Mouse (Mus musculus) spleen, adult 12 weeks (tissue): ENCODE measurements around the gene Snap47.

ENCODE experiments used
- DNase-seq: peaks from one replicate; pipeline ENCODE4 v3.0.0; 2022; ENCODE audit warnings: low spot score

Snap47 gene

DNA sequence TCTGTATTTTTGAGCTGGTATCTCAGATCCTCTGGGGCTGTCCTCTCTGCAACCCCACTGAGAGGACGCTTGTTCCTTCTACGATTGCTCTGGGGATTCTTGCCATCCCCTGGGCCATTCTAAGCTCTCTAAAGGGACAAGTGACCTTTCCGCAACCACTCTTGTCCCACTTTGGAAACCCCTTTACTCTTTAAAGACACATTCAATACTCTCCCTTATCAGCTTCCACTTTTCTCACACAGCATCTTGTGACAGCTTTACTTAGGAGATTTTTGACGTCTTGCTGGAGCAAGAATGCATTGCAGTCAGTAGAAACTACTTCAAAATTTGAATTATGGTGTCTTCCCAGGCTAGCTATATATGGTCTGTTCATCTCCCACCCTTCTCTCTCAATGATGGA lies at the start of gene Snap47:
Gene Snap47, minus strand, starts transcription at position 101 of the 400 bp plus-strand sequence.
- DNase-seq, result no peak

DNA sequence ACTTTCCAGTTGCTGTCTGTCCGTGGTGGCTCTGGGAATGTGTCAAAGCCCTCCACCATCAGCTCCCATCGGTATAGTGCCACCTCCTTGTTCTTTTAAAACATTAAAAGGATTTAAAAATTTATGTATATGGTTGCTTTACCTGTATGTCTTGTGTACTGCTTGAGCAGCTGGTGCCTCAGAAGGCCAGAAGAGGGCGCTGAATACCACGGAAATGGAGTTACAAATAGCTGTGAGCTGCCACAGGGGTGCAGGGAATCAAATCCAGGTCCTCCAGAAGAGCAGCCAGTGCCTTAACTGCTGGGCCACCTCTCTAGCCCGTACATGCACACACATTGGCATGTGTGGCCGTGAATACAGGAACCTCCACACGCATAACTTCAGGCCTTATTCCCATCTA lies 46.8 kb upstream of the Snap47 start:
- no peak for DNase-seq

DNA sequence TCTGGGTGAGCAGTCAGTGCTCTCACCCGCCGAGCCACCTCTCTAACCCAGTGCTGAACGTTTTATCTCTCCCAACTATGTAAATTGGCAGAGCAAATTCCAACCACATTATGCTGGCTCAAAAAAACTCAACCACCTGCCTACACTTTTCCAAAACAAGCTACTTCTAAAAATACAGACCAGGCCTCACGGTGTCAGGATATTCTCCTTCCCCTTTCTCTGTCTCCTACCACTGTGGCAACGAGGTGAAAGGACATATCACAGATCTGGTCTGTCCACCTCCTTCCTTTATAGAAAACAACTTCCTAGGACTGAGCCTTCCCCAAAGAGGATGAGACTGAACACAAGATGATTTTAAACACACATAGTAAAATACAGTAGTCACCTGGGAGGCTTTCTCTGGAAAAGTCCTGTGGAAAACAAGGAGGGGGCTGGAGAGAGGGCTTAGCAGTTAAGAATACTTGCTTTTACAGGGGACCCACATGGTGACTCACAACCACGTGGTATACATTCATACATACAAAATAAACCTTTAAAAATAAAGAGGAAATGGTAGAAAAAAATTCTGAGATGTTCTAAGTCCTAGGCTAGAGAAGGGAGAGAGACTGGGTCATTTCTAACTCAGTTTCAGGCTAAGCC lies 45.8 kb upstream of the Snap47 start:
- DNase-seq, result no peak

DNA sequence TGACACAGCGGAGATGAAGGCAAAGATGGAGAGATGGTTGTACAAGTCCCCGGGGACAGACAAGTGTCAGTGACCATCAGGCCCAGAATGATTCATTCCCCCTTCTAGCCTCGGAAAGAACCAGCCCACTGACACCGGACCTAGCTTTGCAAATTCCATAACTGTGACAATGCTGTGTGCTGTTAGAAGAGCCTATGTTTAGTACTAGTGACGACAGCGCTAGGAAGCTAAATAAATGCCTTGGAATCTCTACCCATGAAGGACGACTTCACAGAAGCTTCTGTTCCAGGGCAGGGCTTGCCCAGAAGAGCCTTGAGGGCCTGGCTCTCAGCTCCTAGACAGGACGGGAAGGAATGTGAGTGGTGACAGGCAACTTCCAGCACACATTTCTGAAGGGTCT lies 35.2 kb upstream of the Snap47 start:
- DNase-seq, result no peak

DNA sequence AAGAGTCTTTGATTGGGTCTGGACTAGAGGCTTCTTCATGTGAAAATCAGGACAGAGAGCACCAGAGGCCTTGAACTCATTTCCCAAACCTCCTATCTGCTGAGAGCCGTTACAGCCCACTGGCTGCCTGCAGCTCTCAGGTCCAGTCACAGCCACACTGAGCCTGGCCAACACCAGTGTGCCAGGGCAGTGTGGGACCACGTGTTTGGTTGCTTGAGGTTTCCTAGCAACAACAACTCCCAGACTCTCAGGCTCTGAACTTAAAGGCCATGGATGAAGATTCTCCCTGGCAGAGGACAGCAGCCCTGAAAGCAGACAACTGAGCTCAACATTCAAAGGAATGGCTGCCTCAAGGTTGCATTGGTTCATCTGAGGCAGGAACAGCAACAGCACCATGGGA lies 34.7 kb upstream of the Snap47 start:
- DNase-seq, result no peak

DNA sequence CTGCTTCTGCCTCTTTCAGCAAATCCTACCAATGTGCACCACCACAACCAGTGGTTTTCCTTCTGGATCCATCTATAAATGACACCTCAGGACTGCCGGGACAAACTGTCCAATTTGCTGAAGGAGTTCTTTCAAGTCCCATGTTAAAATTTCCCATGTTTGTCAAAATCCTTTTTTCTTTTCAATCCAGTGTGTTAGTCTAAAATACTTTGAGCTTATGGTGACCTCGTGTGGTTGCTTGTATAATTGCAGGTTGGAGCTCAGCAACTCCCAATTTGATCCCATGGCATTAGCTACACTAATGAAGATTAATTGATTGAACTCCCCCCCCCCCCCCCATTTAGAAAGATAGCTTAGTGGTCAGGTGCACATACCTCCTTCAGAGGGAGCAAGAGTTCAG lies 32.2 kb upstream of the Snap47 start:
- DNase-seq, result no peak

DNA sequence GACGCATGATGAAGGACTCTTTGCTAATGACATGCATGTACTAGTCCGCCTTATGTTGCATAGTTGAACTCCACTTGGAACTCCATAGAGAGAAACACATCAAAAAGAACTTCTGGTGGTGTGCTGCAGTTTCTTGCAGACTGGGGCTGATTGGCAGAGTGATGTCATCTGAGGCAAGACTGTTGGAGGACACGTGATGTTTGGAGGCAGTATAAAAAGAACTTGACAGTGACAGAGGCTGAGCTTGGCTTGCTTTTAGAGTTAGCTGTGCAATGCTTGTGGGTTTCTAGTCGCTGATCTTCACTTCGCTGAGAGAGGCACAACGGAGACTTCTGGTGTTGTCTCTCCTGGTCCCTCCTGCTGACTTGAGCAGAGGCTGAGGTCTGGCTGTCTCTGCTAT lies 26.3 kb upstream of the Snap47 start:
- no peak for DNase-seq

DNA sequence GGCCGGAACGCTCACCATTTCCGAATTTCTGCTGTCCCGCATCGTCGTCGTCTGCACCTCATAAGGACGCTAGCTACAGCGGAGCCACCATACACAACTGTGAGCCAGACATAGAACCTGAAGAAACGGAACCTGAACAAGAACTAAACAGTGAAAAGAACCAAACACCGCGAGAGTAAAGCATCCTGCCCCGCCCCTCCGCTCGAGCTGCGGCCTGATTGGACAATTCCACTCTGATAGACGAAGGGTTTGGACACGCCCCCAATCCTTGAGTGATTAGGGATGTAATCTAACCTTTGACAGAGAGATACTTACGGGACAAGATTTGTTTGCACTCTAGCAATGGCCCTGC lies 21.3 kb upstream of the Snap47 start, which contains the start of gene Zfp867:
Gene Zfp867, minus strand, starts transcription at position 149 of the 352 bp plus-strand sequence.
- peak; percentile 70 for DNase-seq

DNA sequence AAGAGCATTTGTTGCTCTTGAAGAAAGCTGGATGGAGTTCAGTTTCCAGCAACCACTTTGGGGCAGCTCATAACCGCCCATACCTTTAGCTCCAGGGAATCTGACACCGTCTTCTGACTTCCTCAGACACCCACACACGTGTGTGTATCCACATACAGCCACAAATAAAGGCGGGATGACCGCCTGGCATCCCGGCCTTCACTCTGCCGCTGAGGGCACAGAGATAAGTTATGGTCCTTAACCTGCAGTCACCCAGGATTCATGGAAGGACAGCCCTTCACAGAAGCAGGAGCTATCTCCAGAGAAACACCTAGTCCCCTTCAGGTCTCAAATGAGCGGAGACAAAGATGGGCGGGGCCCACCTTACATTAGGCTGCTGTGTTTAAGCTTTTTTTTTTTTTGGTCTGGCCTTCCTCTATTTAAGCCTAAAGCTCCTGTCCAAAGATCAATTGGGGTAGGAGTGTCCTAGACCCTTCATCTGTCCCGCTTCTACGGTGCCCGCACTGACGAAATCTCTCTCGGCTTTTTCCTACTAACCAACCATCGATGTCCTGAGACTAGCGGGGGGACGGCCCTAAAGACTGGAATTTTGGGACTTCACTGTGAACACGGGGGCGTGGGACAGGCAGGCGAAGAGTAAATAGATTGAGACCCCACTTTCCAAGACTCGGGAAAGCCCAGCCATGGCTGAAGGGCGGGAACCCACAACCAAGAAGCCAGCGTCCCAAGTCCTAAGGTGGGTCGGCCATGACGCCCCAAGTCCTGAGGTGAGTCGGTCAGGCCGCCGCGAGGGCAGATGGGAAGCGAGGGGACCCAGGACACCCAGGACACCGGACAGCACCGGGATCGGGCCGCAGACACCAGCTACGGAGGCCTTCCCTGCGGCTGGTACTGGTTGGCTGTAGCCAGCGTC lies 20.7 kb upstream of the Snap47 start:
- no peak for DNase-seq

DNA sequence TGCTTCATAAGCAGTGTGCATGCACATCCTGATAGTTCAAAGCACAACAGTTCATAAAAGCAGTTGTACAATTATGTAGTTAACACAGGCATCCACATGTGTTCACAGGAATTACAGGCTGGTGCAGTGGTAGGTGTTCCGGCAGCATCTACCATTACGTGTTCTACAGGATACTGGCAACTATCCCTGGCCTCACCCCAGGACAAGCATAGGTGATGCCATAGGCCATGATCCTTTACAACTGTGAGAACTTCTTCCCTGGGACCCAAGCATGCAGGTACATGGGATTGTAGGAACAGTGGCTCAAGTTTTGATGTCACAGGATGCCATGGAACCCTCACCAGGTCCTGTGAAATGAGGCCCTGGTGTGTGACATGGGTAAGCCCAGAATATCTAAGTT lies 9.5 kb upstream of the Snap47 start:
- no peak for DNase-seq

DNA sequence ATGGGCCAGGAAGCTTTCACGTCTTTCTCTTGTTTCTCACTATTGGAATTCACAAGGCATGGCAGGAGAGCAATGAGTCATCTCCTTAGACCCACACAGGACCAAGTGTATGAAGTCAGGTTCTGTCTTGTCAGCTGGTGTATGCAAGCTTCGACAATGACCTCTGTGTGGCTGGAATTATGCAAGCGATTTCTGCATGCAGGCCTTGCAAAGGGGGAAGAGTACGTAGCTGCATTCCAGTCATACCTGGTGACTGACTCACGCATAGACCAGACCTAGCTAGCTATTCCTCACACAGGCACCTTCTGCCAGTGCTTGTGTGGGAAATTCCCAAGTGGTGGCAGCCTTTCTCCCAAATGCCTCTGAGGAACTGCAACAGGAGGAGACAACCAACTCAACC lies 8.0 kb upstream of the Snap47 start:
- DNase-seq, result no peak

DNA sequence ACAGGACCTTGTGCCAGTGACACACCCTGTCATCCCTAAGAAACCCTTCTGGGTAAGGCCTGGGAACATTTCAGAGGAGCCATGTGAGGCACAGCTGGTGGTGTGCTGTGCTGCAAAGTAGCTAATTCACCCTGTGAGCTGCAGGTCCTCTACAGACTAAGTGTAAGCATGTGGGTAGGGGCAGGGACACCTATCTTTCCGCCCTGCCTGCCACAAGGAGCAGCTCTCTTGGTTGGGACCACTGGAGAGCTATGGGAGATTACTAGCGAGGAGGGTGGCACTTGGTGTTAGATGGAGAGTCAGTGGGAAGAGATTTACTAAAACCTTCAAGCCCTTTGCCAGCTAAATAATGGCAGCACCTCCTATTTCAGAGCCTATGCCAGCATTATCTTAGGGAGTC lies 5.9 kb upstream of the Snap47 start:
- DNase-seq, result no peak

DNA sequence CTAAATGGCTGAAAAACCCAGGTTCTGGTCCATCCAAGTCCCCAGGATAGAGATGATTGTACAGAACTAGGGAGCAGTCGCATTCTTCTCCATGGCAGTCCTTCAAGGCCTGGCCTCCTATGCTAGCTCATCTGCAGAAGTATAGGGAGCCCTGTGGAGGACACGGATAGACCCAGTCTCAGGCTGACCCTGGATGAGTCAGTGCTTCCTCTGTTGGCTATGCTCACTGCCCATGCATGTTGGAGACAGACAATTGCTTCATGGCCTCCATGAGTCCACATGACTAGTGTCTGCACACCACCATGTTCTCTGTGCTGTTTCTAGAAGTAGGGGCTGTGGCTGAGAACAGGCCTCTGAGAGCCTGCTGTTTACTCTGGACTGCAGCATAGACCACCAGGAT lies 5.4 kb upstream of the Snap47 start:
- DNase-seq, result no peak

DNA sequence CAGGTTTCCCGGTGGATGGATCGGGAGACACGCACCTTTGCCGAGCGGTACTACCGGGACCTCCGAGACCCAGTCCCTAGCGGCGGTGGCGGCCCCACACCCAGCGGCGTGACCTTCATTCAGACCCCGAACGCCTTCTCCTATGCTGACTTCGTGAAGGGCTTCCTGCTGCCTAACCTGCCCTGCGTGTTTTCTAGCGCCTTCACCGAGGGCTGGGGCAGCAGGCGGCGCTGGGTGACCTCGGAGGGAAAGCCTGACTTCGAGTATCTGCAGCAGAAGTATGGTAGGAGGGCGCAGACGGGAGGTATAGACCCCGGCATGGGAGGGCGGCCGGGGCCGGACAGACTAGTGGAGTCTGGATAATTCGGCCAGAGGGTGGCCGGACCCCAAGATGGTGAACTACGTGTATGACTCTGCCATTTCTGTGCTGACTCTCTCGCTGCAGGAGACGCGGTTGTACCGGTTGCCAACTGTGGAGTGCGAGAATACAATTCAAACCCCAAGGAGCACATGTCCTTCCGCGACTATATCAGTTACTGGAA lies 685 bp downstream of the Snap47 start:
- DNase-seq, result no peak

DNA sequence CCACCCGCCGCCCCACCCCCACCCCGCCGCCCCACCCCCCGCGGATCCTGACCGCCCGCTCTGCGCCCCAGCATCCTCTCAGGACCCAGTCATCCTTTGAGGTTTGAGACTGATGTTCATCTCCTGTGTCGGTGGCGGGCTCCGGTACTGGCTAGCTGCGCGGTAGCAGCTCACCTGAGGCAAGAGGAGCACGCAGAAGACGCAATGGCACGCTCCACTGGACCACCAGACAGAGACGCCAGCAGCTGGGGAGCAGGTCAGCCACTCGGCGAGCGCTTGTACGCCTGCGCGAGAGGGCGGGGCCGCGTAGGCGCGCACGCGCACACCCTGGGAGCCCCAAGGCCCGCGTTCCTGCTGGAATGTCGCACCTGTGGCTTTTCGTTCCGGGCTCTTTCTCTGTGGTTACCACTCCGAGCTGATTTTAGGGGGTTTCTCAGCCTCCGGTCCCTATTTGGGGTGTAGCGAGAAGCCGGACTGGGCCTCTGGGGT lies 1.2 kb downstream of the Snap47 start, which contains the start of gene Jmjd4:
Gene Jmjd4, plus strand, starts transcription at position 305 of the 489 bp plus-strand sequence.
- DNase-seq, result peak; percentile 88

DNA sequence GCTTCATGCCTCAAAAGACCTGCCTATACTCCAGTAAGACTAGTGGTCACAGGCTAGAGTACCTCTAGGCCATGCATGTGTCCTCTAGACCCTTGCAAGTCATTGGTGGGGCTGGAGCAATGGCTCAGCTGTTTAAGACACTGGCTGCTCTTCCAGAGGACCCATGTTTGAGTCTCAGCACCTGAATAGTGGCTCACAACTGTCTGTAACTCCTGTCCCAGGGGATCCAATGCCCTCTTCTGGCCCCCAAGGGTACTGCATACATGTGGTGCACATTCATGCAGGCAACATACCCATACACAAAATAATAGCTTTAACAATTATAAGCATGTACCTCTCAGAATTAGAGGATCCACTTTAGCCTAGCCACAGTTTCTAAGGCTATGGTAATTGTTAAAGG lies 7.9 kb downstream of the Snap47 start:
- DNase-seq, result no peak

DNA sequence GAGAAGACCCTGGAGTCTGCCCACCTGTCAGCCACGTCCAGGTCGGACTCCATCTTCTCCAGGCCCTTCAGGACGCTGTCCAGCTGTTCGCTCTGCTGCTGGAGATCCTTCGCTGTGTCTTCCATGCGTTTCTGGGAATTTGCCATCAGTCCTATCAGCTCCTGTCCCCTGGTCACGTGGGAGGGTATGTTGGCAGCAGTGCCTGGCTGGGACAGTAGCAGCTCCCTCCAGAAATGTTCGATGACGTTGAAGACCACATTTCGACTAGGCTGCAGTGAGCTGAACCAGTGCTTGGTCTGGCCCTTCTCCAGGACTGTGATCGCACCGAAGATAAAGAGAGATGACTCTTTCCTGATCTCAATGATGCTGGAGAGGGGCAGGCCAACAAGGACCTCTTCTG lies 13.0 kb downstream of the Snap47 start:
- DNase-seq, result no peak

DNA sequence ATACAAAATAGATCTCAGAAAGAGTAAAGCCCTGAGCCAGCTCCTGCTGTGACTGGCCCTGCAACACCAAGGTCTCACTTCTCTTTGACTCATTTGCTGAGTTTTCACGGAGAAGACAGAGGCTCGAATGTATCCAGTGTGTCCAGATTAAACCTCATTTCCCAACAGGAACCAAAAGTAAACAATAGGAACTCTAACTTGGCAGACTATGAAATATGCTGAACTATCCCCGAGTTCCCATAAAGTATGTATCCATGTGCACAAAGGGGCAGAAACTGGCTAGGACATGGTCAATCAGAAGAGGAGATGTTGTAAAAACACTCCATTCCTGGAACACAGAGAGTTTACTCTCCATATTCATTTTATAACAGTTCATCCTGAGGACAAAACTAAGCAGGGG lies 18.7 kb downstream of the Snap47 start:
- DNase-seq, result no peak

DNA sequence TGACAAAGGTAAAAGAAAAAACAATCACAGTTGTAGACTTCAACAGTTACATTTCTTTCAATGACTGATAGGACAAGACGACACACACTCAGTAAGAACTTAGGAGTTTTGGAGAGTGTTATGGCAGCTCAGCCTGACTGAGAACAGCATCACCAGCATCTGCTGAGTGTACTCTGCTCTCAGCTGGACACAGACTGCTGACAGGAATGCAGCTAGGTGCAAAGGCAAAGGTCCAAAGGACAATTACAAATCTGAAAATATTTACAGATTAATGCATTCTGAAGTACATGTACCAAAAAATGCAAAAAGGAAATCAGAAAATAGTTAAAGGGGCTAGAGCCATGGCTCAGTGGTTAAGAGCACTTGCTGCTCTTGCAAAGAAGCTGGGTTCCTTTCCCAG lies 21.0 kb downstream of the Snap47 start:
- no peak for DNase-seq

DNA sequence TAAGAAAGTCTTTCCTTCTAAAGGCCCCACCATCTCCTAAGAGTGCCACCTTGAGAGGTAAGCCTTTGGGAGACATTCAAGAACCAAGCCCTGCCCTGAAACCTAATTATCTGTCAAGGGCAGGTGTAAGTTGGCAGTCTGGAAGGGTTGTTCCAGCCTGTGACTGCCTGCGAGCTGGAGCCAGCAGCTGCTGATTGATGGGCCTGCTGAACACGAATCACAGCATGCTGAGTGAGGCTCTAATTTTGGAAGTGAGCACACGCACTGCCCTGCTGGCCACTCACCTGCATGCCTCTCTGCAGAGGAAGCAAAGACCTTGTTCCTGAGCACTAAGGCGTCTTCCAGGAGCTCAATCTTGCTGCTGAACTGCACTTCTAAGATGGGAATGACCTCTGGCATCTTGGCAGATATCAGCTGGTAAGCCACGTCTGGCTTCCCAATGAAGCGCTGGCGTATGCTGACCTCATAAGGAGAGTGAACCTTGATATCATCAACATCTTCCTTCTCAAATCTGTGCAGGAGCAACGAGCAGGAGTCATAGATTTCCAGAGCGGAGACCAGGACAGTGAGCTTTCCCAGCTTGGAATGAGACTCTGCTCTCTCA lies 22.8 kb downstream of the Snap47 start:
- no peak for DNase-seq

DNA sequence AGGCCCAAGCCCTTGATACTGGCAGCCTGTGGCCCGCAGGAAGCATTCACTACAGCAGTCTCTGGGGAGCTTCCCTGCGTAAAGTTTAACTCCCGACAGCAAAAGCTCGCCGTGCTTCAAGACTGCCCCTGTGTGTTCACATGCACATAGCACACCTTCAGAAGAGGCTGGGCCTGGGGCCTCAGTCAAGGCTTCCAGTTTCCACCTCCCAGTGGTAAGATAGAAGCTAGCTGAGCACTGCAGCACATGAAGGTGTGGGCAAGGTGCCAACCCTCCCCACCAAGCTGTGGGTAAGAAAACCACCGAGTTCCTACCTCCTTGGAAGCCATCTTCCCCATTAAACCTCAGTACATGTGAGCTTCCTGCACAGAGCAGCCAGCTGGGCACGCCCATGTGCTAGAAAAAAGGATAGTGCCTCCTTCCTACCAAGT lies 25.3 kb downstream of the Snap47 start:
- peak; percentile 11 for DNase-seq

DNA sequence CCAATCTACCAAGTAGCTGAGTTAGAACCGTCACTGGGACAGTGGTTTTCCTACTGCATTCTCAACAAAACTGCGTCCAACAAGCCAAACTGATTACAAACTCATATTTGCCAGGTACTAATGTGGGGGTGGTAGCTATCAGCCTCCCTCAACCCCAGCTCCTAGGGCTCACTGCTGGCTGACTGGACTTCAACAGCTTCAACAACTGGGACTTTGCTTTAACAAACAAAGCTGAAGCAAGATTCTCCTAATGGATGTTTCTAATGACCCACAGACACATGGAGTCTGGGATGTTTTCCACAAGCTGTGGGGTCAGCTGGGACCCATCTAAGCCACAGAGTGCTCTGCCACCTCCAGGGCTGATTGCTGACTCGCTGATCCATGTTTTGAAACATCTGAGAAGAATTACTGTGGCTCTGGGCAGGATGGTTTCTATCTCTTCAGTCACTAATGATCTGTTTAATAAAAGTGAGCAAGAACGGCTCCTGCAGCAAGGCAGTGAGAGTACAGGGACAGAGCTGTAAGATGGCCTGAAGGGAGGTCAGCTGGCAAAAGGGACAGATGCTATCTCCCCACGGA lies 27.9 kb downstream of the Snap47 start:
- no peak for DNase-seq
